Comparison of ENCODE assay signal across 8 mouse cellular contexts in the genomic region with DNA sequence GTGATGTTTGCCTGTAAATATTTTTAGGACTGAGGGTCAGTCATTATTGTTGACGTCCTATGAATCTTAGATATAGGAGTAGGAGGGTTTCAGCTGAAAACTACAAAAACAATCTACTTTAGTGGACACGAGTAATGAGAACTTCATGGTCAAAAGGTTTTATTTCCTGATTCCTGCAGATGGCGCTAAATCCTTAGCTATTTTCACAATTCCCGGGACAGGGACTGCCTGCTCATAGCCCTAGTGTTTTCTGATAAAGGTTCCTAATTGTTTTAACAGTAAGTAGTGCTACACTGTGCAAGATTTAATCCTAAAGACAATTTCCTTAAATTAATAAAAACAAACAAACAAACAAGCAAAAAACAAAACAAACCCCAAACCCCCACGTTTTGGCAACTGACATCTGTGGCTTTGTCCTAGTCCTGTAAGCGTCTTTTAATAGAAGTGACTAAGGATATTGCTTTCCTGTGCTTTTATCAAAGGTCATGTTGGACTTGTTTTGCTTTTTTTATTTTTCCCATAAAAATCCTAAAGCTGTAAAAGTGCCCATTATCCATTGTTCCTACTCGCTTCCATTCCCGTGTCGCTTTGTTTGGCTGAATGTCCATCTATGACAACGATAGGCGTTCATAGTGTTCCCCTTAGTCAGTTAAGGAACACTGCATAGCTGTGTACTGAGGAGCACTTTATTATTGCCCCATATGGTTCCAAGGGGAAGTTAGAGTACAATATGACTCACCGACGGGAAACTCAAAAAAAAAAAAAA. TPM values are rescaled to one million over a fixed set of nuclear protein-coding genes. Genes with fewer than 3 reads are reported as not detected.
A peak's percentile ranks its signal among the peaks of the same experiment; 100 is the strongest.
DNase-seq lines count a peak whose midpoint lies in the region; ATAC-seq and TF ChIP-seq lines count a peak whose summit lies in the region.

No protein-coding gene starts in this region.

- peaks cover 5% of the 10 kb centered on the region; the same call in 1 of the 2 replicates for H3K4me1 ChIP-seq in forebrain, embryonic 15.5 days
- no peaks in the 10 kb centered on the region for H3K4me1 ChIP-seq in intestine, embryonic 15.5 days (replicated peaks)
- H3K4me1 ChIP-seq in liver, embryonic 14.5 days (replicated peaks; ENCODE audit: control insufficient read depth in 2 of 2, insufficient read depth in 2 of 2, low read length in 1 of 2) = no peaks in the 10 kb centered on the region

- no peak overlapping the region for H3K4me2 ChIP-seq in forebrain, embryonic 15.5 days (replicated peaks)
- H3K4me2 ChIP-seq in intestine, embryonic 15.5 days (replicated peaks) = peak overlapping the region; percentile 19; the same call in 1 of the 2 replicates
- H3K4me2 ChIP-seq in liver, embryonic 14.5 days (ENCODE audit: low read depth) = no peak overlapping the region

- WGBS in forebrain, embryonic 15.5 days = 46% methylated on average over 13 of the region's 13 CpGs
- 48% methylated on average over 13 of the region's 13 CpGs for WGBS in intestine, embryonic 15.5 days
- WGBS in liver, embryonic 14.5 days (ENCODE audit: insufficient replicate concordance) = 15% methylated on average over 13 of the region's 13 CpGs

- no peak overlapping the region for H3K27ac ChIP-seq in forebrain, embryonic 15.5 days (replicated peaks)
- no peak overlapping the region for H3K27ac ChIP-seq in intestine, embryonic 15.5 days
- no peak overlapping the region for H3K27ac ChIP-seq in liver, embryonic 14.5 days

- peak; percentile 11; the same call in 1 of the 2 replicates for TF ChIP-seq CTCF in liver, embryonic 14.5 days (IDR thresholded peaks at IDR 0.05; ENCODE audit: low read depth)

- no peak for TF ChIP-seq EP300 in liver, embryonic 14.5 days (IDR thresholded peaks at IDR 0.05; ENCODE audit: low read depth)

- H3K9ac ChIP-seq in forebrain, embryonic 15.5 days (replicated peaks) = no peak overlapping the region
- no peak overlapping the region for H3K9ac ChIP-seq in intestine, embryonic 15.5 days
- H3K9ac ChIP-seq in liver, embryonic 14.5 days (replicated peaks) = no peak overlapping the region

- no peaks in the 10 kb centered on the region for H3K27me3 ChIP-seq in forebrain, embryonic 15.5 days
- no peaks in the 10 kb centered on the region for H3K27me3 ChIP-seq in intestine, embryonic 15.5 days (replicated peaks)
- H3K27me3 ChIP-seq in liver, embryonic 14.5 days (ENCODE audit: control insufficient read depth, insufficient read depth, low read length) = no peaks in the 10 kb centered on the region

- no peaks in the 10 kb centered on the region for H3K36me3 ChIP-seq in forebrain, embryonic 15.5 days
- H3K36me3 ChIP-seq in intestine, embryonic 15.5 days = no peaks in the 10 kb centered on the region
- H3K36me3 ChIP-seq in liver, embryonic 14.5 days (replicated peaks; ENCODE audit: control insufficient read depth, insufficient read depth, low read depth) = no peaks in the 10 kb centered on the region

- DNase-seq in right cerebral cortex, adult 18-20 months = peak; percentile 64
- no peak for DNase-seq in right cerebral cortex, postnatal 4 days
- DNase-seq in brain, adult 2 months (ENCODE audit: low read depth, low spot score) = peak; percentile 76
- DNase-seq in liver, embryonic 14.5 days (ENCODE audit: low read depth in 3 of 3, low spot score in 3 of 3) = peak; percentile 6 to 13 (median 7)
- peak; percentile 71 for DNase-seq in retina, postnatal 1 day

- H3K4me3 ChIP-seq in forebrain, embryonic 15.5 days = no peak overlapping the region
- H3K4me3 ChIP-seq in intestine, embryonic 15.5 days (replicated peaks) = no peak overlapping the region
- no peak overlapping the region for H3K4me3 ChIP-seq in liver, embryonic 14.5 days (ENCODE audit: insufficient read depth in 1 of 2, low read depth in 2 of 2, low read length in 2 of 2)

- peak; percentile 83 for ATAC-seq in forebrain, embryonic 15.5 days (replicated peaks)
- ATAC-seq in intestine, embryonic 15.5 days = peak; percentile 73
- no peak for ATAC-seq in liver, embryonic 14.5 days (ENCODE audit: insufficient read depth)
- no peak for ATAC-seq in inflammation-experienced regulatory T-cells, adult 6 months

- H3K9me3 ChIP-seq in forebrain, embryonic 15.5 days = no peaks in the 10 kb centered on the region
- H3K9me3 ChIP-seq in intestine, embryonic 15.5 days = no peaks in the 10 kb centered on the region
- no peaks in the 10 kb centered on the region for H3K9me3 ChIP-seq in liver, embryonic 14.5 days (ENCODE audit: control insufficient read depth, low read length)

RNA-seq across cellular contexts. Expression of a gene that starts 53.5 kb away (rescaled TPM):
- polyA plus RNA-seq in forebrain, embryonic 15.5 days (2015; fragmentation: Nextera tagmentation; extraction: Ambion mirVana) = 42.3 and 45.0 TPM in 2 replicates
- 46.0 and 51.7 TPM in 2 replicates for polyA plus RNA-seq in intestine, embryonic 15.5 days (2015; fragmentation: Nextera tagmentation; extraction: Ambion mirVana)
- polyA plus RNA-seq in liver, embryonic 14.5 days (2012; rRNA removed) = 4.3 and 7.9 TPM in 2 replicates
- polyA plus RNA-seq in liver, embryonic 14.5 days (2014; fragmentation: Nextera tagmentation; extraction: Ambion mirVana) = 16.6 and 21.6 TPM in 2 replicates
- 10 to 100 TPM; 18.3 to 22.7 (median 21.4) TPM for polyA plus RNA-seq in inflammation-experienced regulatory T-cells, adult 6 months (2017; shearing (Covaris generic))

Comparison
In these comparisons a context has a peak if more than half of its experiments do, and no peak if none do; other contexts are left out.
1. ATAC-seq: peak in forebrain, embryonic 15.5 days (single experiment) and intestine, embryonic 15.5 days (single experiment); none in liver, embryonic 14.5 days (single experiment) and inflammation-experienced regulatory T-cells, adult 6 months (single experiment).